Mouse (Mus musculus): ENCODE results near the gene Mrpl49.
A peak's percentile ranks its signal among the peaks of the same experiment; 100 is the strongest.
"Not testable (repeated sequence)": the region's sequence is repeated elsewhere in the genome, so short reads cannot be mapped to it uniquely, and the experiment has no call there.

The Mrpl49 gene

DNA sequence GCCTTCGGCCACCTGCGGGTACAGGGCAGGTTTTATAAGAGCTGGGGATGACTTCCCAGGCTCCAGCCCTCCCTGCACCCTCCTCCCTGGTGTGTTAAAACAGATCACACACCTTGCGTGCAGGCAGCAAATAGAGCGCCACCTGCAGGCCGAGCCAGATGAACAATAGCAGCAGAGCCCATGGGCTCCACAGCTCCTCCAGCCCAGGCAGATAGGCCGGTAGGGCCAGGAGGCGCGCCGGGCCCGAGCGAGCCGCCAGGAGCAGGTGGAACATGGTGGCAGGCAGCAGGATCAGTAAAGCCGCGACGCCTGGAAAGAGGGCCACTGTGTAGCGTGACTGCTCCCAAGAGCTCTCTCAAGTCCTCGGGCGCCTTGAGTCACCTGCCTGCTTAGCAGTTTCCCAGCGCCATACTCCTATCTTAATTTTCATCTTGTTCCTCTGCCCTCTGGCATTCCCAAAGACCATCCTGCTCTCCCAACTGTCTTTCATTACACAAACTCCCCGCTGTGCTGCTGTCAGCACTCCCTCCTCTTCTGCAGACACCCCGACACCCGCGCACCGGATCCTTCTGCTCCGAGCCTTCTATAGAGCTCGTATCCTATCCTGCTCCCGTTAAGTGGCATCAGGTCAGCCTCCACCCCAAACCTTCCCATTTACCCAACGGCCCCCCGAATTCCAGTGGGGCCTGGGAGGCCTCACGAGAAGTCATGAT lies 9.6 kb upstream of the Mrpl49 start:
- DNase-seq (ENCODE audit: low spot score), result no peak

DNA sequence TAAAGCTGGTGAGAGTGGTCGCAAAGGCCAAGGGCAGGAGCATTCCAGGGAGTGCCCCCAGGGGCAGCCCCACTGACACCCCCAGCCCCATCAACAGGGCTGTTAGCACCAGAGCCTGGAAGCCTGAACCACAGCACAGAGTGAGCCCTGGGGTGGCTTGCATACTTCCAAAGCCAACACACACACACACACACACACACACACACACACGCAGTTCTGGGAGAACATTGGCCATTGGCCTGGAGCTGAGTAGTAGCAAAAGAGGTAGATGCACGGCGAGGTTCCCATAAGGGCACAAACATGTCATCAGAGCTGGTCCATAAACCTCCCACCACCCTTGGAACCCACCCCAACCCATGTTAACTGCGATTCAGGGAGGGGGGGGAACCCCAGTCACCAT lies 9.0 kb upstream of the Mrpl49 start:
- no peak for DNase-seq (ENCODE audit: low spot score)

DNA sequence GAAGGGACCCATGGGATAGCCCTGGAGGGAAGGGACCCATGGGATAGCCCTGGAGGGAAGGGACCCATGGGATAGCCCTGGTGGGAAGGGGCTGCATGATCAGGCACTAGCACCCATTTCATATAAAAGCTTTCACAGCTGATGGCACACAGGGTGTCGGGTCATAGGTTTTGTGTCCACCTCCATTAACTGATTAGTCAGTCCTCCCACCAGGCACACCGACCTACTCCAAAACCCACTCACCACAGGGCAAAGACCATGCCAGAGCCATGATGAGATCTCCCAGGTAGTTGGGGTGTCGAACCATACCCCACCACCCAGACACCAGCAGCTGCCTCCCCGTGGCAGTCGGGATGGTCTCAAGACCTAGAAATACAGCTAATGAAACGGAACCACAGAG lies 5.5 kb upstream of the Mrpl49 start:
- DNase-seq (ENCODE audit: low spot score), result no peak

DNA sequence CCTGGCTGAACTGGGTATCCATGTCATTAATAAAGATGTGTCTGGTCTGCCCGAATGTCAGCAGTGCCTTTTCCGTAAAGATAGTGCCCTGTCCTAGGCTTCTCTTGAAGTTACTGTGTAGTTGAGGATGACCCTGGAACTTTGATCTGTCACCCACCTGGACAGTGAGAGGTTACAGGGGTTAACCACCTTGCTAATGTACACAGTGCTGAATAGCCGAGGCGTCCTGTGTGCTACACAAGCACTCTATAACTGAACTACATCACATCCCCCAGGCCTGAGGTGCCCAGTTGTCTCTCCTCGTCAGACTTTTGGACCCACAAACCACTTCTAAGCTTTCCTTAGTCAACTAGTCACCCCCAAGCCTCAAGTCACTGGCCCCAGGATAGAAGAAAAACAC lies 4.8 kb upstream of the Mrpl49 start:
- DNase-seq (ENCODE audit: low spot score), result no peak

DNA sequence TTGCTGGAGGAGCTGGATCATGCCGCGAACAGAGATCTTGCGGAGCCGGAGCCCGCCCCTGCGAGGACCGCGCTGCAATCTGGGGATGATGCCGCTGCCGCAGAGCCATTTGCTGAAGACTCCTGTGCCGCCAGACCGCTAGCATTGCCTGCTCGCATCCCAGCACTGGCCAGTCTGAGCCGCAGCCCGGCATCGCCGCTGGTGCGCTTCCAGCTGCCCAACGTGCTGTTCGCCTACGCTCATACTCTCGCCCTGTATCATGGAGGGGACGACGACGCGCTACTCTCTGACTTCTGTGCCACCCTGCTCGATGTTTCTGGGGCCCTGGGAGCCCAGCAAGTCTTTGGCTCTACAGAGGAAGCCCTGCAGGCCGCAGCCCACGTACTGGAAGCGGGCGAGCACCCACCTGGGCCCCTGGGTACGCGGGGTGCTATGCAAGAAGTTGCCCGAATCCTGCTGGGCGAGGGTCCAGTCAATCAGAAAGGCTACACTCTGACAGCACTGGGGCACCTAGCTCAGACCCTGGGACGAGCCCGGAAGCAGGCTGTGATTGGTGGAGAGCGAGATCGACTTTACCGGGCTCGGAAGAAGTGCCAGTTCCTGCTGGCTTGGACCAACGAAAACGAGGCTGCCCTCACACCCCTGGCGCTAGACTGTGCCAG lies 4.2 kb upstream of the Mrpl49 start:
- no peak for DNase-seq (ENCODE audit: low spot score)

DNA sequence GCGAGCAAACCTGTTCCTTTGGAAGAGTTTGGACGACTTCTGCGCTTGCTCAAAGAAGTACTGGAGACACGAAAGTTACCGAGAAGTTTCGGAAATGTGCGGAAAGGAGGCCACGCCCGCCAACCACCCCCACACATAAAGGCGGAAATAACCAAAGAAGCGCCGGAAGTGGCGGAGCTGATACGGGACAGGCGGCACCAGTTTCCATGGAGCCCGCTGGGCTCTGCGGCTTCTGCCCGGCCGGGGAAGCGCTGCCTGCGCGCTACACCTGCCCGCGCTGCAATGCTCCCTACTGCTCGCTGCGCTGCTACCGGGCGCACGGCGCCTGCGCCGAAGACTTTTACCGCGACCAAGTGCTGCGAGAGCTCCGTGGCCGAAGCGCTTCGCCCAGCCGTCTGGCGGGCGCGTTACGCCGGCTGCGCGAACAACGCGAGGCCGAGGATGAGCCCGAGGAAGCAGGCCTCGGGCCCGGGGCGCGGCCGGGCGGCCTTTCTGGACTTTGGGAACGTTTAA lies 3.5 kb upstream of the Mrpl49 start, which contains the start of gene Znhit2:
Gene Znhit2, plus strand, starts transcription at position 172 of the 513 bp plus-strand sequence.
- no peak for DNase-seq (ENCODE audit: low spot score)

DNA sequence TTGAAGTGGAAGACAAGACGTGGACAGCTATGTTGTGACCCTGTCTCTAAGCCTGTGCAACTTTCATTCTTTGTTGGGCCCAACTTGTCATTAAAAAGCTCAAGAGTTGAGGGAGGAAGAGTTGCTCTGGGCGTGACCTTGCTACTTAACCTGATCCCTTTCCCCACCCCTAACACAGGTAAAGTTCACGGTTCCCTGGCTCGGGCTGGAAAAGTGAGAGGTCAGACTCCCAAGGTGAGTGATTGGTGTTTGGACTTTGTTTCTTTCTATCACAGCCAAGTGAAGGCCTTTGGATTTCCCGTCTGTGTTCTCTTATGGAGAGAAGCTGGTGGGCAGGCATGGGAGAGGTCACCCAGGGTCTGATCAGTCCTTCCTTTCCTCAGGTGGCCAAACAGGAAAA lies 1.4 kb upstream of the Mrpl49 start:
- no peak for DNase-seq (ENCODE audit: low spot score)

DNA sequence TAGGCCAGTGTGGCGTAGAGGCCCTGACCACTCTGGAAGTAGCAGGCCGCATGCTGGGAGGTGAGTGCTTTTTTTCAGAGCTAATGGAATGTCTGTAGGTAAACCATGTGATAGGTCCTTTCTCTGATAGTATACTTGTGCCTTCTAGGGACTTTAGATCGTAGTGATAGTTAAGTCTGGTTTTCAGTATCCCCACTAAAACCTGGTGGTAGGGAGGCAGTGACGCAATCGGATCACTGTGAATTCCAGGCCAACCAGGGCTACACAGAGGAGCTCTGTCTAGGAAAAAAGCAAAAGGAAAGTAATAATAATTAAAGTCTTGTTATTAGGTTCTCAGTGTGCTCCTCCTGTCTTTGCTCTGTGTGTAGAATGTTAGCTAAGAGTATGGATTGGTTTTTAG lies 928 bp upstream of the Mrpl49 start:
- no peak for DNase-seq (ENCODE audit: low spot score)

DNA sequence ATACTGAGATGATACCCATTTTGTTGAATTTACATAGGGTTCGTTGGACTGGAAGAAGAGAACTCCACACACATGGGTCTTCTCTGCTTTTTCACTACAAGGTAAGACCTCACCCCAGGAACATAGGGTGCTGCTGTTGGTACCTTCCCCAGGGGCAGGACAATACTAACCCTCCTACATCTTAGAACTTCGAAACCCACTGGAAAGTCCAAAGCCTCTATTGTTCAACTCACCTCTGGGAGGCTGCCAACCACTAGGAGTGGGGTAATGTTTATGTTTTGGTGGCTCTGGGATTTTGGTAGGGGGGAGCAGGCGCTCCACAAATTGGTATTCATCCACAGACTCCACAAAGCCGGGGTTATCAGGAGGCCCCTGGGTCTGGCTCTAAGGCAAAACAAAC lies 889 bp downstream of the Mrpl49 start:
- no peak for DNase-seq (ENCODE audit: low spot score)

DNA sequence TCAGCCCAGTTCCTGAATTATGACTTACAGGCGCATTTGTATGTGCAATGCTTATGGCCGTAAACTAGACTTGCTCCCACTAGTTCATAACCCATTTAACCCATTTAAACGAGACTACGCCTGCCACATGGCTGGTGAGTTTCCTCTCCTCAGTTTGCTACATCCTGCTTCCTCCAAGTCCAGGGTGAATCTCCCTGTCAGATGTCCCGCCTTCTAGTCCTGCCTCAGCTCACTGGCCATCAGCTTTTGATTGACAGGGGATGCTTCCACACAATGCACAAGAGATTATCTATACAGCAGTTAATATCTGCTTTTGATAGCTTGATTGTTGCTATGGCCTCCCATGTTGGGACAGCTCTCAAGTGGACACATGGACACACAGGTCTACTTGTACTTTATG lies 3.3 kb downstream of the Mrpl49 start:
- no peak for DNase-seq (ENCODE audit: low spot score)

DNA sequence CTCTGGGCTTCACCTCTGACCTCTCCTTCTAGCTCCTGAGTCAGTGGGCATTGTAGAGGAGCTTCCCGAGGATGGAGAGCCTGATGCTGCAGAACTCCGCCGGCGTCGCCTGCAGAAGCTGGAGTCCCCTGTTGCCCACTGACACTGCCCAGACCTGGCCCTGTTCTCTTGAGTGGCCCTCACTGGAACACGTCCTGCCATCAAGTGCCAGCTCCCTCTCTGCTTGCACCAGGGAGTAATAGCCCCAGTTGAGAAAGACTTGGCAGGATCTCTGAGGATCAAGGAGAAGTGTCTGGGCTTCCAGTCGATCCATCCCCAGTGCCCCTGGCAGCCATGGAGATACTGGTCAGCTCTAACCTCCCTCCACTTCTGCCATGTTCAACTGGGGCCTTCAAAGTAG lies 5.1 kb downstream of the Mrpl49 start:
- no peak for DNase-seq (ENCODE audit: low spot score)

DNA sequence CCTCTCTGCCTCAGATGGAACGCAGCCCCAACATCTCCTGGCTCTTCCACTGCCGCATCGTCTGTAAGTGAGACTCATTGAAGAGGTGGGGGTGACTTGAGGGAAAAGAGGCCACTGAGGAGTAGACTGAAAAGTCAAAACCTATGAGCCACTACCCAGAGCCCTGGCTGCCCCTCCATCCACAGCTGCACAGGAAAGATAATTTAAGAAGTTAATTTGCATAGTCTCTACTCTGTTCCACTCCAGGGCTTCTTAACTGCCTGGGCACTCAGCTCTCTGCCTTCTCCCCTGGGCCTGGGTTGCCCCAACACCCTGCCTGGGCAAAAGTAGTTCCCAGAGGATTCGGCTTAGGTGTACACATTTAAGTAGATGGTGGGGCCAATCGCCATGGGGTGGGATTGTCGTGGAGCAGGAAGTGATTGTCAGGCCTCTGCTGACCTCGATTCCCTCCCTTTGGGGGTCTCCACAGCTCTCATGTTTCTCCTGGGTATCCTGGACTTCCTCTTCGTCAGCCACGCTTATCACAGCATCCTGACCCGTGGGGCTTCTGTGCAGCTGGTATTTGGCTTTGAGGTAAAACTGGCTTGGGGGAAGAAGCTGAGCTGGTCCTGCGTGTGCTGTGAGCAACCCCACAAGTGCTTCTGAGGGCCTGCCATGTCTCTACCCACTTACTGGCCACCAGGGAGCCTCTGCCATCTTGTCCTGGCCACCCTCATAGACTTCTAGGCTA lies 8.7 kb downstream of the Mrpl49 start:
- DNase-seq (ENCODE audit: low spot score), result no peak

DNA sequence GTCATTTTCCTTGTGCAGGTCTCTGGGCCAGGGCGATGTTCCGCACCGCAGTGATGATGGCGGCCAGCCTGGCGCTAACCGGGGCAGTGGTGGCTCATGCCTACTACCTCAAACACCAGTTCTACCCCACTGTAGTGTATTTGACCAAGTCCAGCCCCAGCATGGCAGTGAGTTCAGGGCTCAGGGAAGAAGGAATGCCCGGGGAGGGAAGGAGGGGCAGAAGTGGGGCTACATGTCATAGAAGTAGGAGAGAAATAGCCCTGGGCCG lies 9.8 kb downstream of the Mrpl49 start:
- no peak for DNase-seq (ENCODE audit: low spot score)

DNA sequence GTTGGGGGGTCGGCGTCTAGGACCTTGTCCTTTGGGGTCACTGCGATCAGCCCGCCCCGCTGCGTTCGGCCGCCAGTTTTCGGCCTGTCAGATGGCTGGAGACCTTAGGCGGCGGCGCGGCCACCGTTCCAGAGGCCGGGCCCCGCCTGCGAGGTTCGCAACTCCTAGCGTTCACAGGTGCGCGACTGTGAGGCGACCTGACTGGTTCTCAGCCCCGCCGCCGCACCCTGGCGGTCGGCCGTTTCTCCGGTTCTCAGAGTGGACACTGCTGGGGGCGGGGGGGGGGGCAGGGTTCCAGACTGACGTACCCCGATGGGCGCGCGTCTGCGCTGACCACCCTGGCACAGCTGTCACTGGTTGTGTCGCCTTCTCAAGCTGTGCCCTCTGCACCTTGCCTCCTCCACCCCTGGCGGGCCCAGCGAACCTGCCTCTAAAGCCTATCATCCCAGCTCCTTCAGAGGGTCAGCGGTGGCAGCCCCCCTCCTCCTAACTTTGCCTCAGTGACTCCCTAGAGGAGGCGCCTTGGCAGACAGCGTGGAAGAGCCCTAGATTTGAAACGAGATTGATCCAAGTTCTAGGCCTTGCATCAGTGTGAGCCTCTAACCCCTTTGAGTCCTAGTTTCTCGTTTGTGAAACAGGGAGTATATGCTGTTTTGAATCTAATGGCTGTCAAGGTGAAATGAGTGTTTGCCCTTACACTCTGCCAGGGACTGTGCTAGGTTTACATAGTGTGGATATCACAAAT lies 10.3 kb downstream of the Mrpl49 start:
- DNase-seq (ENCODE audit: low spot score), result no peak

DNA sequence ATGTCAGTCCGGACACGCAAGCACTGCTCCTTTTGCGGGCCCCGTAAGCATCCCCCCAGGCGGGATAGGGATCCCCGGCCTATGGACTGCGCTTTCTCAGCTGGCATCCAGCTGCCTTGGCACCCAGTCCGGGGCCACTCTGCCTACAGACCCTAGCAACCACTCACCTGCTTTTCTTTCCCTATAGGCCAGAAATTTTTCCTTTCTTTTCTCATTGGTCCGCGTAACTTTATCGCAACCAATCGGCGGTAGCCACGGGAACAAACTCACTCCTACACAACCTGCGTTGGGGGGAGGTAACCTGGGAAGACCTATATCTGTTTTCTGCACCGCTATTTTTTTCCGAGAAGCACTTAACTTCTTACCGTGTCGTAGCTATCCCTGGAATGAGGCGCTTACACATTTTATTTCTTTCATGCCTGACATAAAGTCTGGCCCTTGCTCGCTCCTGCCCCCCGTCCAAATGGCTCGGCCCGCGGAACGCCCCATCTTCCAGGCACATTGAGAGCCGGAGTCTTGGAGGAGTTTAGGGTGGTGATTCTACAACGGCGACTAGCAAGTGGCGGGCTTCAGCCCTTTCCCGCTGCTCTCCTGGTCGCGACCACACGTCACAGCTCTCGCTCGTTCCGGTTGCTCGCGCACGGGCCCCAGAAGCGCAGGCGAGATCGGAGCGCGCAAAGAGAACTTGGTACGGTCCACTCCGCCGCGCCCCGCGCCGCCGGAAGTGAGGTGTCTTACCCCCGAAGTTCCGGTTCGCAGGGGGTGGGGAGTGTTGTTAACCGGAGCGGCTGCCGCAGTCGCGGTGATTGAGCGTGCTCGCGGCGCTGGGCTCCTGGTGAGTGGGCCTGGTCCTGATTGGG lies 11.1 kb downstream of the Mrpl49 start, which contains the start of gene Syvn1:
Gene Syvn1, plus strand, starts transcription at position 283 of the 860 bp plus-strand sequence.
- DNase-seq (ENCODE audit: low spot score), result peak; percentile 78

DNA sequence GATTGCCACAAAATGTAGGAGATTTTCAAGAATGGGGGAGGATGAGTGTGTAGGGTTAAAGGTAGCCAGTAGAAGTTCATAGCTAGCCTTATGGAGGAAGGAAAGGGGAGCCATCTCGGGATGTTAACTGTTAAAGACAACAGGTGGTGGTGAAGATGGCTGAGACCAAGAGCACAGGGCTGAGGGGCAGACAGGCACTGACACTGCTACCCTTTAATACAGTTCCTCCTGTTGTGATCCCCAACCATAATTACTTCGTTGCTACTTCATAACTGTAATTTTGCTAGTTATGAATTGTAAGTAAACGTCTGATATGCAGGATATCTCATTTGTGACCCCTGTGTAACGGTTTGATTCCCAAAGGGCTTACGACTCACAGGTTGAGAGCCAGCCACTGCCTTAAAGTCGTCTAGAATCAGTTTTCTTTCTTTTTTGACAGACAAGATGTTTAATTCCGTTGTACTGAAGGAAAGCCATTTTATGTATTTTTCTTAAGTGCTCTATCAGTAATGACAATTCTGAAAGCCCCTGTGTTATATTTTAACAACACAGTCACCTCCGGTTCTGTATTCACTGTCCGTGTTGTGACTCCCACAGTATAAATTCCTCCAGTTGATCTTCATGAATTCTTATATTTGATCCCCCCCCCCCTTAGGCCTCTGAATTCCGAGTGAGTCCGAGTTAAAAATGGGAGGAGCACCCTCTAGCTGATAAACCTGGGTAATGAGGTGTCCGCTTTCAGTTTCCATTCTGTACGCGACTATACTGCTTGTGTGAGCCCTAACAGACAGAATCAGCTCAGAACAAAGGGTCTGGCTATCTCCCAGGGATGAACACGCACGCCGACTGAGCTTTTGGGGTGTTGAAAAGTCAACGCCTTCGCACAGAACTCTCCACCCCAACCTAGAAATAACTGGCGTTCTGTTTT lies 12.0 kb downstream of the Mrpl49 start:
- DNase-seq (ENCODE audit: low spot score), result no peak

DNA sequence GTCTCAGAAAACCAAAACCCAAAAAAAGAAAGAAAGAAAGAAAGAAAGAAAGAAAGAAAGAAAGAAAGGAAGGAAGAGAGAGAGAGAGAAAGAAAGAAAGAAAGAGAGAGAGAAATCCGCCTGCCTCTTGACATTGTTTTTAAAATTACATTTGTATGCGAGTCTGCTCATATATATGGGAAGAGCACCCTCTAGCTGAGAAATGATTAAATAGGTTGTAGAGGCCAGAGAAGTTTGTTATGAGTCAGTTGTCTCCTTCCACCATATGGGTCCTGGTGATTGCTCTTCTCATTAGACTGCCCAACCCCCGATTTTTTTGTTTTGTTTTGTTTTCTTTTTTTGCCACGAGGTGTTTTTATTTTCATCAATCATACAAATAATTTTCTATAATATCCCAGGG lies 13.5 kb downstream of the Mrpl49 start:
- not testable (repeated sequence) for DNase-seq (ENCODE audit: low spot score)

DNA sequence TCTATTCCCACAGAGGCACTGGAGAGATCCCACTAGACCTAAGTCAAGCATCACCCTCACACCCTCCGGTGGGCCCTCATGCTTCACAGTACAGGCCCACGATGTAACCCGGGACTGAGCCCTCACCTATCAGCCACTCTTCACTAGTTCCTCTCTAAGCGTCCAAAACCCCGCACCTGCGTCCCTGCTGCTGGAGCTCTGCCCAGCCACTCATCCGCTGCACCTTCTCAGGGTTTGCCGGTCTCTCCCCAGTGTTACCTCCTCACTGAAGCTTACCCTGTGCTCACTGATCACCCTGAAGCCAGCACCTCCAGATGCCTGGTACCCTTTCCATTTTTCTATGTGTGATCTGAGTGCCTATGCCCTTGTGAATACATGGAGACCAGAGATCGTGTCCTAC lies 15.3 kb downstream of the Mrpl49 start:
- DNase-seq (ENCODE audit: low spot score), result no peak

DNA sequence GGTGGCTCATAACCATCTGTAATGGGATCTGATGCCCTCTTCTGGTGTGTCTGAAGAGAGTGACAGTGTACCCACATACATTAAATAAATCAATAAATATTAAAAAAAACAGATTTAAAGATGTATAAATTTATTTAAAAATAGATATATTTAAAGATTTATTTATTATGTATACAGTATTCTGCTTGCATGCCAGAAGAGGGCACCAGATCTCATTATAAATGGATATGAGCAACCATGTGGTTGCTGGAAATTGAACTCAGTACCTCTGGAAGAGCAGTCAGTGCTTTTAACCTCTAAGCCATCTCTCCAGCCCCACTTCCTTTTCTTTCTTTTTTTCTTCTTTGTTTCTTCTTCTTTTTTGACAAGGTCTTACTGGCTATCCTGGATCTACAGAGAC lies 17.6 kb downstream of the Mrpl49 start:
- no peak for DNase-seq (ENCODE audit: low spot score)

DNA sequence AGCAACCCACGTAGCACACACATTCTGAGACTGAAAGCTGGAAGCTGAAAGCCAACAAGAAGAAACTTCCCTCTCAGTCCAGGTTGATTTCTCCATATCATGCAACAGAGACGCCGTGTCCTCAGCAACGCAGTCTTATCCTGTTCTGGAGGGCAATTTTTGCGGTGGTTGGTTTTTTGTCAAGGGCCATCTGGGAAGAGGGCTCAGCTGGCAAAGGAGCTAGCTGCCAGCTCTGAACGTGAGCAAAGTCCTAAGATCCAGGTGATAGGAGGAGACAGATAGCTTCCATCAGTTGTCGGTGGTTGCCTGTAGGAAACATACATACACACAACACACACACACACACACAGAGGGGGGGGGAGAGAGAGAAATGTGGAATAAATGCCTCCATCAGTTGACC lies 19.3 kb downstream of the Mrpl49 start:
- DNase-seq (ENCODE audit: low spot score), result no peak

Data from ovary, postnatal 10 days (tissue).